Mouse (Mus musculus): ENCODE measurements around the gene Olfr1123. TPM values are rescaled to one million over a fixed set of nuclear protein-coding genes. Genes with fewer than 3 reads are reported as not detected.

The Olfr1123 gene
- not detected in 2 replicates for polyA plus RNA-seq (2012; rRNA removed)

DNA sequence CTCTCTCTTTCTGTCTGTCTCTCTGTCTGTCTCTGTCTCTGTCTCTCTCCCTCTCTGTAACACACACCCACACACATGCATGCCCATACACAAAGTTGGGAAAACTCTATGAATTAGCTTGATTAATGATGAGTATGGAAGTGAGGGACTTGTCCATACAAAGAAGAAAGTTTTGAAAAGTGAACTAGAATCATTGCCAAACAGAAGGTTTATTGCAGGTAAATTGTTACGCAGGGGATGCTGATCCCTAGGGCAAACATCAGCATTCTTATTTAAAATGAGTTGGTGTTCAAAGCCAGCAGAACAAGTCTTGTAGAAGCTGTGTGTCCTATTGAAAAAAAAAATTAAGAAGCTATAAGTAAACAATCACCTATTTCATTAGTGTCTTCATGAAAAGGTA is at the start of gene Olfr1123:
Olfr1123 (plus strand) TSS at position 301 of the 400 bp plus-strand sequence.

DNA sequence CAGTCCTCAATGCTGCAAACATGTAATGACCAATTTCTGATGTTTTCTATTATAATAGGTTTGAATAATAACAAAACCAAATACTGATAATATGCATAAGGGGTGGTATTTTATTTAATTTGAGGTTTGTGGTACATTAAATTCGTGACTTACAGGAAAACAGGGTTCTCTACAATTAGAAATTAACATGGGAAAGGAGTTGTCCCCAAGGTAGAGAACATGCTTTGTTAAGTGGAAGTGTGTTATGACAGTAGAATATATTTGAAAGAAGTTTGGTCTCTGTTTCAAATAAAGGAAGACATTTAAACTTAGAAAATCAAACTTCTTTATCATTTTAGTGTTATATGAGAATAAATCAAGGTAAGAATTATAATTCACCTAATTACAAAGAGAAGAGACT is 46.8 kb upstream of the Olfr1123 start, which contains the start of gene Olfr1121:
Olfr1121 (plus strand) TSS at position 301 of the 400 bp plus-strand sequence.

DNA sequence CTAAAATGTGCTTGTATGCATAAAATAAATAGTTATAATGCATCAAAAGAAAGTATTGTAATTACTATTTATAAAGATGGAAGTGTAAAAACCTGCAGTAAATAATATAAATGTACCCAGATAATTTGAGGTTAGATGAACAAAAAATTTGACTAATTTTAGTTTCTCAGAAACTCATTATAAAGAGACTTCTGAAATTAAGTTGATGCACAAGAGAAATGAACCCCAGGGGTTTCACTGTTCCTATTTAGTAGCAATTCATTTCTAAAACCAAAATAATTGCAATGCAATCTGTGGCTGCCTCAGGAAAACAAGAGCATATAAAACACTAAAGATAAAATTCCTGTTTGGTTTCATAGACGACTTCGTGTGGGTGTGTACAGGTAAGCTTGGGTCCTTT is 30.9 kb upstream of the Olfr1123 start, which contains the start of gene Olfr1122:
Olfr1122 (plus strand) TSS at position 301 of the 400 bp plus-strand sequence.

GRCm38 (mm10) chr2:87429975-87430374 is 13.5 kb downstream of the Olfr1123 start, which contains the start of gene Olfr1124:
Olfr1124 (plus strand) TSS chr2:87430275.

GRCm38 (mm10) chr2:87453662-87454061 is 37.2 kb downstream of the Olfr1123 start, which contains the start of gene Olfr1126:
Olfr1126 (plus strand) TSS chr2:87453962.

Other genes starting within 250 kb of the Olfr1123 start
- gene Olfr1112, start 228.8 kb upstream of the Olfr1123 start, polyA plus RNA-seq (2012; rRNA removed): not detected in 2 replicates
- not detected in 2 replicates for gene Olfr1113, start 207.7 kb upstream of the Olfr1123 start, polyA plus RNA-seq (2012; rRNA removed)
- not detected in 2 replicates for gene Olfr1115, start 168.6 kb upstream of the Olfr1123 start, polyA plus RNA-seq (2012; rRNA removed)
- gene Olfr1116, start 149.1 kb upstream of the Olfr1123 start, polyA plus RNA-seq (2012; rRNA removed): not detected in 2 replicates
- not detected in 2 replicates for gene Olfr1118, start 109.1 kb upstream of the Olfr1123 start, polyA plus RNA-seq (2012; rRNA removed)
- not detected in 2 replicates for gene Olfr1120, start 61.8 kb upstream of the Olfr1123 start, polyA plus RNA-seq (2012; rRNA removed)
- not detected in 2 replicates for gene Olfr1121, start 46.7 kb upstream of the Olfr1123 start, polyA plus RNA-seq (2012; rRNA removed)
- not detected in 2 replicates for gene Olfr1122, start 30.8 kb upstream of the Olfr1123 start, polyA plus RNA-seq (2012; rRNA removed)
- not detected in 2 replicates for gene Olfr1124, start 13.6 kb downstream of the Olfr1123 start, polyA plus RNA-seq (2012; rRNA removed)
- gene Olfr1126, start 37.3 kb downstream of the Olfr1123 start, polyA plus RNA-seq (2012; rRNA removed): not detected in 2 replicates
- gene Pramel7, start 80.5 kb downstream of the Olfr1123 start, polyA plus RNA-seq (2012; rRNA removed): not detected in 2 replicates
- not detected in 2 replicates for gene Pramel6, start 89.9 kb downstream of the Olfr1123 start, polyA plus RNA-seq (2012; rRNA removed)
- gene Olfr153, start 115.2 kb downstream of the Olfr1123 start, polyA plus RNA-seq (2012; rRNA removed): not detected in 2 replicates
- gene Olfr1128, start 128.9 kb downstream of the Olfr1123 start, polyA plus RNA-seq (2012; rRNA removed): not detected in 2 replicates
- not detected in 2 replicates for gene Olfr1129, start 157.3 kb downstream of the Olfr1123 start, polyA plus RNA-seq (2012; rRNA removed)
- gene Olfr1130, start 189.6 kb downstream of the Olfr1123 start, polyA plus RNA-seq (2012; rRNA removed): not detected in 2 replicates
- gene Olfr1131, start 210.5 kb downstream of the Olfr1123 start, polyA plus RNA-seq (2012; rRNA removed): not detected in 2 replicates
- not detected in 2 replicates for gene Olfr1132, start 220.9 kb downstream of the Olfr1123 start, polyA plus RNA-seq (2012; rRNA removed)
- gene Olfr1133, start 230.7 kb downstream of the Olfr1123 start, polyA plus RNA-seq (2012; rRNA removed): not detected in 2 replicates
- gene Olfr1134, start 241.8 kb downstream of the Olfr1123 start, polyA plus RNA-seq (2012; rRNA removed): not detected in 2 replicates

Data from colon, adult 2 months (tissue).